Mouse (Mus musculus): ENCODE measurements around the gene Dnajc27. TPM values are rescaled to one million over a fixed set of nuclear protein-coding genes. Genes with fewer than 3 reads are reported as not detected.

The Dnajc27 gene
- polyA plus RNA-seq, 3 experiments from 2014 or later, result 1.5 to 3.3 (median 2.9) TPM

- ATAC-seq, result no peak
Observed at GRCm38 (mm10) chr12:4083441-4083840, 1.1 kb downstream of the Dnajc27 start.

DNA sequence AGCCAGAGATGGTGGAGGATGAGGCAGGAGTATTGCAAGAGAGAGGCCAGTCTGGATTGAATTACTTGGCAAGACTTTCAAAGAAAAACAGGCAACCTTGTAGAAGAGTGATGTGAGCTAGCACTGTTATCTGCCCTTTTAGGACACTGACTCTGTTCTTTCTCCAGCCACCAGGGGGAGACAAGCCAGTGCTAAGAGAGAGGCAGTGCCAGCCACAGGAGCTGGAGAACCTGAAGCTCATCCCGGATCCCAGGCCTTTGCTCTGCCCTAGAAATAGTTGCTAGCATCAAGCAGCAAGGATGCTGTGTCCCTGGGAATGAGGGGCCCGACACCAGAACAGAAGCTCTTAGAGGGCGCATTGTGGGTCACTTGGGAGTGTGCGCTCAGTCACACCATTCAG, 25.0 kb downstream of the Dnajc27 start:
- ATAC-seq, result peak; percentile 65

GRCm38 (mm10) chr12:4116132-4116531, 33.7 kb downstream of the Dnajc27 start:
- ATAC-seq, result no peak

DNA sequence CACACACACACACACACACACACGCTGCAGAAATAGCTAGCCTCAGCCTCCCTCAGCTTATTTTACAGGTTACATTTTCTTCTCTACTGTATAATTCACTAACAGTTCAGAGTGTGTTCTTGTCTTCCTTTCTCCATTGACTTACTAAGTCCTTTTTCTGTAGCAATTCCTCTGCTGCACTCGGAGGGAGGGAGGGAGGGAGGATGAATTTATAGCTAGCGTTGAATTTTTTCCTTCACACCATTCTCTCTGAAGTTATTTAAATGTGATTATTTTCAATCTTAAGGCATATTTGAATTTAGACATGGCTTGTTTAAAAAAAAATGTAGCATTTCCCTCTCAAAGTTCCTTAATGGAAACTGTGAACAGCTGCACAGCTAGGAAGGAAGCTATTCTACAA, 34.8 kb downstream of the Dnajc27 start:
- no peak for ATAC-seq

- ATAC-seq, result no peak
Observed at GRCm38 (mm10) chr12:4117579-4117978, 35.2 kb downstream of the Dnajc27 start.

- no peak for ATAC-seq
Observed at GRCm38 (mm10) chr12:4127346-4127745, 45.0 kb downstream of the Dnajc27 start.

DNA sequence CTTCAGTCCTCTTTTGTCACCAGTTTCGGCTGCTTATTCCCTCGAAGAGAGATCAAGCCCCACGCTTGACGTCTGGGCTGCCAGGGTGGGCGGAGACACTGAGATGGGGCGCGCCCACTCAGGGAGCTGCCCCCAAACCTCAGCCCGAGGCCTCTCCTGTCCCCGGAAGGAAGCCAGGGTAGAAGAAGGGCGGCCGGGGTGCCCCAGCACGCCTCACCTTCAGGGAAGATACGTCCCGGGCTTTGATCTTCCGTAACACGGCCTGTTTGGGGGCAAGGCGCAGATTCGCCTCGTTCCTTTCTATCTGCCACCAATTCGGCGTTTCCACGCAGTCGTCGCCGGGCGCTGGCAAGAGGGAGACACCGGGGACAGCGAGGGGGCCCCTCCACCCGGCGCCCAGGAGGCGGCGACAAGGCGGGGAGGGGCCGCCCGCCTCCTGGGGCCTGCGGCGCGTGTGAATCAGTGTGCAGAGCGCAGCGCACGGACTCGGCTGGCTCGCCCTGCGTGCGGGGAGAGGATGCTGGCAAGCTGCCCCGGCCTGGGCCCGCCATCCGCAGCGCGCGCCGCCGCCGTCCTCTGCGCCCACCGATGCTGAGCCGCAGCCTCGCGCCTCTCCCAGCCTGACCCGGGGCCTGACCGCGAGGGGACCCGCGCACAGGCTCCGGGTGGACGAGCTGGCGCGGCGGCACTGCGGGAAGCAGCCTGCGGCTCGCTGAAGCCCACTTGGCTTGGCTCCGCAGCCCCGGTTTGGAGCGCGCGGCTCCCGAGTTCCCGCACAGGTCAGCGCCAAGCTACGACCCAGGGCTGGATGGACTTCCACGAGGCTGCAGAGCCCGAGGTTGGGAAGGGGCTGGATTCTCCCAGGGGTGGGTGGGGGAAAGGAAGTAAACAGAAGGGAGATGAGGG, 50.8 kb downstream of the Dnajc27 start, which contains the start of gene Adcy3:
Gene Adcy3, plus strand, starts transcription at position 163 of the 906 bp plus-strand sequence.
- peak; percentile 93 for ATAC-seq

DNA sequence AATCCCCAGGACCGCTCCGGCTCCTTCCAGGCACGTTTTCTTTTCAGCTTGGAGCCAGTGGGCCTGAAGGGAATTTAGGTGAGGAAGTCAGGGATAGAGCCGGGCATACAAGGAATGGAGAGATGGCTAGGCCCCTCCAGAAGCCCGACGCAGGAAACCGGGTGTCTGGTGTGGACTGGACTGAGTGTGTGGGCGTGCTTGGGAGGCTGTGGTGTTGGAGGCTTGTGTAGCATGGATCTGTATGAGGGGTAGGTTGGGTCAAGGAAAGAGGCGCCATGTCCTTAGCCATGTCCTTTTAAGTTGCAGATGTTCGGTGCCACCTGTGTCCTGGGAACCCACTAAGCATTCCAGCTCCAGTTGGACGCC, 51.4 kb downstream of the Dnajc27 start:
- no peak for ATAC-seq

- ATAC-seq, result no peak
Observed at GRCm38 (mm10) chr12:4143179-4143578, 60.8 kb downstream of the Dnajc27 start.

DNA sequence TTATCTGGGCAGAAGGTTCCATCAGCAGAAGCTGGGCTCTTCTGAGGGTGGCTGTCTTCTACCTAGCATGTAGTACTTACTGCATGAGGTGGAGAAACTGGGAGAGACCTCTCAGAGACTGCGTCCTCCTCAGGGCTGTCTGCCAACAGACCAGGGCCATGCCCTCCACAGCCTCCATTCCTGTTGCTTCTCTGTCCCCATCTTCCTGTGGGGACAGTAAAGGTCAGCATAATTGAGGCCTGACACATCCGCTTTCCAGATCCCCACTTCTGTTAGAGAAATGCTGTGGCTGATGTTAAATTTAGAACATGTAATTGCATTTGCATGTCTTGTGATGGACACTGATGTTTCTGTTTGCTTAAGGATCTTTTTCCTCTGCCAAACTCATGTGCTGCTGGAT, 68.6 kb downstream of the Dnajc27 start:
- no peak for ATAC-seq

DNA sequence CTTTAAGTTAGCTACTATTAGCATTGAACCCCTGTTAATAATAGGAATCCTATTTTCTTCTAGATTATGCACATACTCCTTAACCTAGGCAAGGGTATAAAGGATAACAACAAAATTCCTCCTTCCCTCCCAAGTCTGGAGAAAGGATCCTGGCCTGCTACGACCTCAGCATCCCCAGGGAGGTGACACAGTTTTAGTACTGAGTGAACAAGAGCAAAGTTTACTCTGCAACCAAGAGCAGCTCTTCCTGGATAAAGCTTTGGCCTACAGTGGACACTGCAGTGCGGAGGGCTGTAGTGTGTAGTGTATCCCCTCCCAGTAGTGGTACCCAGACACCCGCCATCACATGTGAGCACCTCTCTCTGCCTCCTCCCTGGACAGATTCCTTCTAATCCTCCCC, 69.6 kb downstream of the Dnajc27 start:
- ATAC-seq, result no peak

GRCm38 (mm10) chr12:4157466-4157865, 75.1 kb downstream of the Dnajc27 start:
- ATAC-seq, result no peak

GRCm38 (mm10) chr12:4158179-4158578, 75.8 kb downstream of the Dnajc27 start:
- no peak for ATAC-seq

DNA sequence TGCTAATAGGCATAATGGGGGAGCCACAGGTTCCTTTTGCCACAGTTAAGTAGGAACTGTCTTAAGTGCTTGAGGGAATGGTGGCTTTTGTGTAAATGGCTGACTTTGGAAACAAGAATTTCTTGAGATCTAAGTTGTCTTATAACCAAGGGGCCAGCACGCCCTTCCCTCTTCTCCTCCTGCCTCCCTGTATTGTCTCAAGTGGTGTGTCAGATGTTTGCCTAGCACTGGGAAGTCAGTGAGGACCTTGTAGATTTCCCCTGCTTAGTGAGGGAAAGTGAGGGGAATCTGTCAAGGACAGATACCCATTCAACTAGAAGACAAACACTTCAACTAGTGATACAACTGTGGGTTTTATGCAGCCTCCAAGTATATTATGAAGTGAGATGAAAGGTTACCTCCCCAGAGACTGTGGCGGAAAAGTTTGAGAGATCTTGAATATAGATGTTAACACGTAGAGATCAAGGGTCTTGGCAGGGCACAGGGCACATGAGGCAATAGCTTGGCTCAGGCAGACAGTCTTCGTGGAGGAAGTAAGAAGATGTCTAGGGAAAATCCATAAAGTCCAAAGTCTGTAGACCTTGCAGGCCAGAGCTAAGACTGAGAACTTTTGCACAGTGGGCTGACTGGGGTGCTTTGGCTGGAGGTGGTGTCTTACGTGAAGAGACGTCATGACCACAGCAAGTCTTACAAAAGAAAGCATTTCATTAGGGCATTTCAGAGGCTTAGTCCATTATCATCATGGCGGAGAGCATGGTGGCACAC, 76.7 kb downstream of the Dnajc27 start:
- no peak for ATAC-seq

Other genes starting within 250 kb of the Dnajc27 start
- 1 to 10 TPM; 1.3 to 2.6 (median 1.4) TPM for gene Pomc, start 127.6 kb upstream of the Dnajc27 start, polyA plus RNA-seq (2017; shearing (Covaris generic))
- under 1 TPM in 2 of 3 experiments, not detected in 1; 0.29 to 0.43 TPM for gene Efr3b, start 43.7 kb upstream of the Dnajc27 start, polyA plus RNA-seq (2017; shearing (Covaris generic))
- gene Adcy3, start 50.5 kb downstream of the Dnajc27 start, polyA plus RNA-seq (2017; shearing (Covaris generic)), result 1 to 10 TPM; 2.1 to 5.9 (median 2.9) TPM
- 1 to 10 TPM; 3.1 to 6.2 (median 3.3) TPM for gene Ptrhd1, start 151.4 kb downstream of the Dnajc27 start, polyA plus RNA-seq (2017; shearing (Covaris generic))
- gene Cenpo, start 151.7 kb downstream of the Dnajc27 start, polyA plus RNA-seq (2017; shearing (Covaris generic)), result 10 to 100 TPM; 20.3 to 31.7 (median 20.6) TPM

Measured in inflammation-experienced regulatory T-cells, adult 6 months (primary cell).